Mouse (Mus musculus) forebrain, embryonic 13.5 days (tissue): ENCODE results near the gene Bpgm. TPM values are rescaled to one million over a fixed set of nuclear protein-coding genes. Genes with fewer than 3 reads are reported as not detected.

Experiments used
- ATAC-seq: fragments of 200-750 bp; cut with Nextera tagmentation; 2 replicates; pipeline ENCODE4 v1.8.0; 2017
- H3K27ac ChIP-seq: fragments of 300-500 bp; sonication (generic); 2 replicates; pipeline ENCODE4 v1.5.1; 2015; ENCODE audit warnings: inconsistent platforms, mild to moderate bottlenecking, moderate library complexity
- H3K27me3 ChIP-seq: fragments of 300-500 bp; sonication (generic); 2 replicates; pipeline ENCODE4 v1.6.1; 2015; ENCODE audit warnings: mild to moderate bottlenecking, inconsistent platforms
- H3K36me3 ChIP-seq: fragments of 300-500 bp; sonication (generic); 2 replicates; pipeline ENCODE4 v1.6.1; 2015; ENCODE audit warnings: mild to moderate bottlenecking, inconsistent platforms; ENCODE audit not compliant: poor library complexity, severe bottlenecking
- H3K4me1 ChIP-seq: fragments of 300-500 bp; sonication (generic); 2 replicates; pipeline ENCODE4 v1.6.1; 2015; ENCODE audit warnings: inconsistent platforms
- H3K4me2 ChIP-seq: fragments of 300-500 bp; sonication (generic); 2 replicates; pipeline ENCODE4 v1.6.1; 2015; ENCODE audit warnings: inconsistent platforms, mild to moderate bottlenecking, moderate library complexity
- H3K4me3 ChIP-seq: fragments of 300-500 bp; sonication (generic); 2 replicates; pipeline ENCODE4 v1.5.1; 2015; ENCODE audit warnings: mild to moderate bottlenecking, inconsistent platforms
- H3K9ac ChIP-seq: fragments of 300-500 bp; sonication (generic); 2 replicates; pipeline ENCODE4 v1.6.1; 2015; ENCODE audit warnings: mild to moderate bottlenecking, inconsistent platforms
- H3K9me3 ChIP-seq: fragments of 300-500 bp; sonication (generic); replicated peaks from 2 replicates; pipeline ENCODE4 v1.6.1; 2016; ENCODE audit warnings: inconsistent platforms
- WGBS: fragments of 180-500 bp; shearing (Covaris S2); methylation state at CpG from one replicate; pipeline ENCODE4 v1.1.7; 2015; 5-methylcytosine and 5-hydroxymethylcytosine counted together
- polyA plus RNA-seq: library from polyadenylated mRNA; unstranded; fragments of >200 nt; fragmentation: Nextera tagmentation; extraction: Ambion mirVana; gene quantifications from 2 replicates; pipeline ENCODE4 v1.2.1, GENCODE M21; 2015

Bpgm gene
- 57.8 and 72.7 TPM in 2 replicates for polyA plus RNA-seq

DNA sequence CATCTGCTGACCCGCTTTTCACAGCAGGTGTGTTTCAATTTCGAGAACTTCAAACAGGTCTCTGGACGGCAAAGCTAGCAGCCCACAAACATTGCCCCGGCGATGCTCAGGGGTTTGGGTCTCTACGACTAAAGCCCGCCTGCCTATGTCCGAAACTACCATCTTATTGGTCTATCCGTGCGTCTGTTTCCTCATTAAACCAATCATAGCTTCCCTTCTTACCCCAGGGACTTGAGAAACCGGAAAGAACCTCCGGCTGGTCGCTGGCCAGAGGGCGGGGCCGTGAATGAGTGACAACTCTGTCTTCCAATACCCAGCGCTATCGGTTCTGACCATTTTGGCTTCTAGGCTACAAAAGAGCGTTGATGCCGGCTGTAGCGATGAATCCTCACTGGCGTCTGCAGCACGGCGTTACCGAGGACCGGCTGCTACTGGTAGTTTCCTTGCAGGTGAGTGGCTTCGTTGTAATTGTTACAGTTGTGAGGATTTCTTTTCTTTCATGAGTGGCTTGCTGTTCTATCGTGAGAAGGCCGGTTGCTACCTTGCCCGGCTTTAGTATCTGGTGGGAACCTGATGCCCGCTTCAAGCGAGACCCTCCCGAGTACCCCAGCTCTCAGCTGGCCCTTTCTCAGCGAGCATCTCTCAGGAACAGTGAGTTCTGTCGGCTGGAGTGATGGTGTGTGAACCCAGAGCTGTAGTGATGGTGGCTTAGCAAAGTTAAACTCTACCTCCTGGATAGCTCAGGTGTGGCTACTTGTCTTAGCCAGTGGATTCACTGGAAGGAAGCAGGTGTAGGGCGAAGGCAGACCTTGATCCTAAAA, at the start of gene Bpgm:
Gene Bpgm, plus strand, starts transcription at position 234 of the 821 bp plus-strand sequence.
- peaks cover 50% of the 10 kb centered on the region for H3K4me1 ChIP-seq
- 2% methylated on average over 35 of the region's 35 CpGs for WGBS
- H3K27ac ChIP-seq, result peak within 1 kb of the TSS; percentile 62

DNA sequence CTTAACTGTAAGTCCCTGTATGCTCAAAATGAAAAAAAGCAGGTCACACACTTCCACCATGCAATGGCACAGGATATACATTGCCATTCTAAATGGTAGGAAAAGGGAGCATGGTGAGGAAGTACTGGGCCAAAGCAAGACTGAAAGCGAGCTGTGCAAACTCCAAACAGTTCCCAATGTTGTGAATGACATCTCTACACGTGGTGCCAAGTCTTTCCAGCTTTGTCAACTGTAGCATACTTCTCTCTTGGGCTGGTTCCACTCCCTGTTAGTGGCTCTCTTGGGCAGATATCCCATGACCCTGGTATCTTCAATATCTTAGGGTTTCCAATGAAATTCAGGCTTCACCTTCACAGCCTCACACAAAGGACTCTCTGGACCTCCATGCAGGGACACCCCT, 37.0 kb upstream of the Bpgm start:
- Histone ChIP-seq H3K9me3 (no peaks in the 10 kb centered on the region), H3K4me1 (no peaks in the 10 kb centered on the region), H3K27ac (no peak overlapping the region), H3K36me3 (no peaks in the 10 kb centered on the region), H3K27me3 (no peaks in the 10 kb centered on the region), H3K9ac (no peak overlapping the region), H3K4me2 (no peak overlapping the region), H3K4me3 (no peak overlapping the region)
- ATAC-seq, result no peak
- 69% methylated on average over 2 of the region's 2 CpGs for WGBS

More for the DNA sequence above, at the start of gene Bpgm:
- ATAC-seq, result peak; percentile 99
- Histone ChIP-seq H3K4me3 (peak within 1 kb of the TSS; percentile 61), H3K9ac (peak within 1 kb of the TSS; percentile 79), H3K36me3 (no peaks in the 10 kb centered on the region), H3K4me2 (peak within 1 kb of the TSS; percentile 74), H3K9me3 (no peaks in the 10 kb centered on the region), H3K27me3 (no peaks in the 10 kb centered on the region)

DNA sequence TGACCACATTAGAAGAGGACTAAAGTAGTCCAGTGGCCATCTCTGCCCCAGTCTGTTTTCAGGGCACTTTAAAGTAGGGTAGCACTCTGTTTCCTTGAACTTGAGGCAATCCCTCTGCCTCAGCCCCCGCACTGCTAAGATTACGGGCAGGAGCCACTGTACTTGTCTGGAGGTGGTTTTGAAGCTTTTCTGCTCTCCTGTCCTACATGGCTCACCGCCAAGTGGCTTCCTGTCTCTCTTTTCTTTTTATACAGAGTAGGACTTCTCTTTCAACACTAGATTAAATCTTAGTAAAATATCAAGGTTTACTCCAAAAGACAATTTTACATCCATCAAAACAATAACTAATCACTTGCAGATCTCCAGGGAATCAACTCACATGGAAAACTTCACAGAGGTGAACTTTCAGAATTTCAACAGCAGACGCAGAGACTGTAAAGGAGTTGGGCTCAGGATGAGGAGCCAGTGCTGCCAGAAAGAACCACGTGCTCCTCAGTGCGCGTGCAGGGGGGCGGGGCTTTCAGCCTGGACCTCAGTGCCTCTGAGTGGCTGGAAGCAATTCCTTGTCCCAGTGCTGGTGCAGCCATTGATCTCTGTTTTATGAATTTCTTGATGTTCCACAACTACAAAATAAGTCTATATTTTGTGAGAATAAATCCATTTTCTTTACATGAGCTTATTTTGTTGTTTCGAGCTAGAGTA, 34.3 kb upstream of the Bpgm start:
- H3K27me3 ChIP-seq, result no peaks in the 10 kb centered on the region
- no peak for ATAC-seq
- WGBS, result 69% methylated on average over 9 of the region's 9 CpGs

DNA sequence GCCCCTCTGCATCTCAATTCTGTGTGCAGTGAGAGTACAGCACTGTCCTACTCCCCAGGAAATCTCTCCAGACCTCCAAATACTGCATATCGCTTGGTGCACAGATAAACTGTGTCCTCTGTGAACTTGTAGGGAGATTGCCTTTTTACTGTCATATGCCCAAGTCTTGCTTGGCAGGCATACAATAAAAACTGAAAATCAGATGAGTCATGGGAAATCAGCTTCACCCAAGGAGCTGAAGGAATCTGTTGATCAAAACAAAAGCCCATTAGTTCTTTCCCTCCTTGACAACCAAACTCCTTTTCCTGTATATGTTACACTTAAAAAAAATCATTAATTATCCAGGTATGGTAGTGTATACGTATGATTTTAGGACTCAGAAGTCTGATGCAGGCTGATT, 32.2 kb upstream of the Bpgm start:
- Histone ChIP-seq H3K4me1 (no peaks in the 10 kb centered on the region), H3K4me3 (no peak overlapping the region), H3K27me3 (no peaks in the 10 kb centered on the region), H3K36me3 (no peaks in the 10 kb centered on the region), H3K27ac (no peak overlapping the region), H3K4me2 (no peak overlapping the region), H3K9ac (no peak overlapping the region), H3K9me3 (no peaks in the 10 kb centered on the region)
- ATAC-seq, result no peak
- 83% methylated on average over 2 of the region's 2 CpGs for WGBS

More for the DNA sequence above, 34.3 kb upstream of the Bpgm start:
- no peaks in the 10 kb centered on the region for H3K4me1 ChIP-seq
- H3K9ac ChIP-seq, result no peak overlapping the region
- no peaks in the 10 kb centered on the region for H3K9me3 ChIP-seq
- H3K27ac ChIP-seq, result no peak overlapping the region
- H3K4me3 ChIP-seq, result no peak overlapping the region
- H3K36me3 ChIP-seq, result no peaks in the 10 kb centered on the region
- no peak overlapping the region for H3K4me2 ChIP-seq

DNA sequence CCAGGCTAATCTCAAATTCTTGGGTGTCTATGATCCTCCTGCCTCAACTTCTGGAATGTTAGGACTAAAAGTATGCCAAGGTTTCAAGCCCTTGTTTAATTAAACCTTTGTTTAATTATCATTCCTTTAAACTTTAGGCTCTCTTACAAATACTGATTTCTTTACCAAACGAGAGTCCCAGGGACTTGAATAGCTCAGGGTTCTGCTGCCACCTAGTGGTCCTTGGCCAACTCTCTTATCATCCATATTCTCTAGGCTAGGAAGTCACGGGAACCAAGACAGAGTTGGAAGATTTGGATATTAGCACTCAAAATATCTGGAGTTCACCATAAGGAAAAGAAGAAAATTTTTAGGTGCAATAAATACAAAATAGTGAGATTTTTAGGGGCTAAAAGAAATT, 28.0 kb upstream of the Bpgm start:
- no peaks in the 10 kb centered on the region for H3K4me1 ChIP-seq
- WGBS, result 8% methylated on average over 2 of the region's 2 CpGs
- H3K27ac ChIP-seq, result no peak overlapping the region
- H3K4me2 ChIP-seq, result no peak overlapping the region
- no peaks in the 10 kb centered on the region for H3K27me3 ChIP-seq
- no peaks in the 10 kb centered on the region for H3K9me3 ChIP-seq
- H3K36me3 ChIP-seq, result no peaks in the 10 kb centered on the region
- ATAC-seq, result no peak
- H3K4me3 ChIP-seq, result no peak overlapping the region
- H3K9ac ChIP-seq, result no peak overlapping the region

DNA sequence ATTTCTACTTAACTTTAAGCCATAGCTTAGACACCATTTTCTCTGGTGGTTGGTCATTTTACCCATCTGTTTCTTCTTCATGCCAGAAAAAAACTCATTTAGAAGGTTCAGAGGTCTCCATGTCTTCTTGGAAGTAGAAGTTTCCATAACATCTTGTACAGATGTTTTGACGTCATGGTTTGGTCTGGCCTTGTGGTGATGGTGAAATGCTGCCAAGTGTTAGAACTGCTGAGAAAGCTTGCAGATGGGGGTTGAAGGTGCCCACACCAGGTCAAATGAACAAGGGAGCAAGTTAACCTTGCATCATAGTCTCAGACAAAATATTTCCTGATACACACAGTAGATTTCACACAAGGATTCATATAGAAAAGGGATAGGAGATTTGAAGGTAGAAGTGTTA, 27.3 kb upstream of the Bpgm start:
- Histone ChIP-seq H3K9me3 (no peaks in the 10 kb centered on the region), H3K4me2 (no peak overlapping the region), H3K4me3 (no peak overlapping the region), H3K27me3 (no peaks in the 10 kb centered on the region), H3K27ac (no peak overlapping the region), H3K4me1 (no peaks in the 10 kb centered on the region), H3K9ac (no peak overlapping the region), H3K36me3 (no peaks in the 10 kb centered on the region)
- no peak for ATAC-seq
- 80% methylated on average over 1 of the region's 1 CpGs for WGBS

DNA sequence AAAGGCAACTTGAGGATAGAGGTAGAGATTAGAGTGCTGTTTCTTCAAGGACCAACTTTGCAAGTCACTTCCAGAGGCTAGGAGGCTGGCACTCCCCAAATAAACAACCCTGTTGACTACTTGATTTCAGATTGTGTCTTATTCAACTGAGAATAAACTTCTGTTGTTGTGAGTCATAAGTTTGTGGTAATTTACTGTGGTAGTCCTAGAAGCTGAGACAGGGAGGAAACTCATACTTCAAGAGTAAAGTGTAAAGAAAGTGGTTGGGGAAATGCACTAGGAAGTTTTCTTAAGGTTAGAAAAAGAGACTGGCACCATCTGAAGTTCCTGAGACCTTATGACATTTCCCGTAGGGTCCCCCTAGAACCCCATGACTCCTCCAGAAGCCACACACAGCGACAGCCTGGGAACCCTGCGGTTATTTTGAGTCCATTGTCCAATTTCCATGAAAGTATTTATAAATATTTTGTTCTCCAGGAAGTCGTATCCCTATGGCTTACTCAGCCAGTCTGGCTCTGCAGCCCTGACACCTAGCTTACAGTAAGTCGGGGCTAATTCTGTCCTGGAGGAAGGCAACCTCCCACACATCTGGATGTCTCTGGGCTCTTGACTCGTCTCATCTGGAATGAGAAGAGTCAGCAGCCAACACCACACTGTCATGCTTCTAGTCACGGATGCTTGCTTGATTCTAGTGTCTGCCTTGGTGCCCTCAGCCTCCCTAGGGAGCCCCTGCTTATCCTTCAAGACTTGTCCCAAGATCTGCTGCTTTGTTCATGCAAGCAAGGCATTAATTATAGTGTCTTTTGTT, 22.8 kb upstream of the Bpgm start:
- Histone ChIP-seq H3K9ac (no peak overlapping the region), H3K4me3 (no peak overlapping the region), H3K36me3 (no peaks in the 10 kb centered on the region), H3K4me2 (no peak overlapping the region), H3K9me3 (no peaks in the 10 kb centered on the region), H3K27ac (no peak overlapping the region), H3K27me3 (no peaks in the 10 kb centered on the region), H3K4me1 (no peaks in the 10 kb centered on the region)
- WGBS, result 73% methylated on average over 7 of the region's 7 CpGs
- no peak for ATAC-seq

DNA sequence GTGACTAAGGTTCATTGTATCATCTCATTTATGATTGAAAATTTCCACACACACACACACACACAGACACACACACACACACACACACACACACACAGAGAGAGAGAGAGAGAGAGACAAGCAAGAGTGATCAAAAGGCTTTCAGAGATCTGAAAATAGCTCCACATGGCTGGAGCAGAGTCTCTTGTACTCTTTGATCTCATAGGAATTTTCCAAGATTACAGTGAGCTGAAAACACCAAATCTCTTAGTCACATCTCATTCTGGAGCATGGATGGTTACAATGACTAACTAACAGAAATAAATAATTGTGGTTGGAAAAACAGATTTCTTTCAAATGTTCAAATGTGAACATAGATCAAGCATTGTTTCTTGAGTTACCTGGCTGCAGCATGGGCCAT, 16.6 kb upstream of the Bpgm start:
- H3K4me3 ChIP-seq, result no peak overlapping the region
- ATAC-seq, result no peak
- no peak overlapping the region for H3K27ac ChIP-seq
- no peaks in the 10 kb centered on the region for H3K4me1 ChIP-seq
- H3K9me3 ChIP-seq, result no peaks in the 10 kb centered on the region
- H3K9ac ChIP-seq, result no peak overlapping the region
- H3K27me3 ChIP-seq, result no peaks in the 10 kb centered on the region
- H3K36me3 ChIP-seq, result no peaks in the 10 kb centered on the region
- H3K4me2 ChIP-seq, result no peak overlapping the region

DNA sequence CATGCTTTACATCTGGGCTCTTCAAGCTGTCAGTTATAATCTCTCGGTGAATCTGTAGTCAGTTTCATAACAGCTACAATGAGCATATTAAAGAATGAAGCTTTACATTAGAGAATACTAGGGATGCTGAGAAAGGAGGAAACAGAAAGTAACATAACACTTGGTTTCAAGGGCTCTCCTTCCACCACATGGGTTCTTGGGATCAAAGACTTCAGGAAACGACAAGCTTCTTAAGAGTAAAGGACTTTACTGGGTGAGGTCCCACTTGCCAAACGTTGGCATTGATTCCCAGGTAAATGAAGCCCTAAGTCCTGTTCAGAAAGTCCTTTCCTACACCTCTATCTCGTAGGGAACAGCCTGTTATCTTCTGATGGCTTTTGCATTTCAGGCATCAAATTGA, 15.4 kb upstream of the Bpgm start:
- H3K4me2 ChIP-seq, result no peak overlapping the region
- no peaks in the 10 kb centered on the region for H3K4me1 ChIP-seq
- no peak overlapping the region for H3K9ac ChIP-seq
- no peaks in the 10 kb centered on the region for H3K9me3 ChIP-seq
- H3K4me3 ChIP-seq, result no peak overlapping the region
- no peak overlapping the region for H3K27ac ChIP-seq
- no peaks in the 10 kb centered on the region for H3K27me3 ChIP-seq
- ATAC-seq, result no peak
- no peaks in the 10 kb centered on the region for H3K36me3 ChIP-seq
- 61% methylated on average over 4 of the region's 4 CpGs for WGBS

DNA sequence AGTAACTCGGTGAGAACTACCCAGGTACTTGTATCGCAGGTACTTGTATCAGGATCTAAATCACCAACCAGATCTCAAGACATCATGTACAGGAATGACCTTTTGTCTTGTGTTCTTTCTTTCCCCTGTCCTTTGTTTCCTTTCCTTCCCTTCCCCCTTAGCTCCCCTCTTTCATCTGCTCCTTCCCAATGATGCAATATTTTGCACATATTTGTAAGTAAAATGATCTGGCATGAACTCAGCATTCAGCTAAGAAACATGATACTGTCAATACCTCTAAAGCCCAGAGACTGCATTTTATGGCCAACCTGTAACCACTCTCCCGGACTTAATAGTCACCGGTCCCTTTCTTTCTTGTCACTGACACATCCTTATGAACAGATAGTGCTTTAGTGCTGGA, 12.4 kb upstream of the Bpgm start:
- no peak overlapping the region for H3K9ac ChIP-seq
- WGBS, result 95% methylated on average over 4 of the region's 4 CpGs
- ATAC-seq, result no peak

DNA sequence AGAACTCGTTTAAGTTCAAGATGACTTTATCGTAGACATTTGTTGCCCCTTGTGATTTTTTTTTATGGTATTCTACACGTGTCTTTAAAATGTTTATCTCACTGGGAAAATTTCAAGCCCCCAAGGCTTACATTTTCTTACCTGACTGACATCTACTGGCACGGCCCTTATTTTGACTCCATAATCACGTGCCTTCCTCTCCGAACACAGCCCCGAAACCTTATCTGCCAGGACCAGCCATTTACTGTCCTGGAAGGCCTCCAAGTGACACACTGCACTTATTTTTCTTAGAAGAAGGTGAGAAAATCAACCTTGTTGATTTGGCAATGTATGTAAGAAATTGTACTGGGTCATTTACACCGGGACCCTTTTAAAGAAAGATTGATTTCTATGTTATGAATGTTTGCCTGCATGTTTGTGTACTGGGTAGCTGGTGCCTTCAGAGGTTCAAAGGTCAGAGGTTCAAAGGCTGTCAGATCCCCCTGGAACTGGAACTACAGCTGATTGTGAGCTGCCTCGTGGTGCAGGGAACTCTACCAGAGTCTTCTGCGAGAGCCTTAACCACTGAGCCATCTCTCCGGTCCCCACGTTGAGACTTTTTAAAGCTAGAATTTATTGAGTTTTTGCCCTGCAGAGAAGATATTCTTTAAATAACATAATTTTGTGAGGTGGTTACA, 4.4 kb upstream of the Bpgm start:
- H3K9me3 ChIP-seq, result no peaks in the 10 kb centered on the region
- H3K27ac ChIP-seq, result no peak overlapping the region
- WGBS, result 88% methylated on average over 12 of the region's 12 CpGs

More for the DNA sequence above, 12.4 kb upstream of the Bpgm start:
- H3K27ac ChIP-seq, result no peak overlapping the region
- no peaks in the 10 kb centered on the region for H3K9me3 ChIP-seq
- no peaks in the 10 kb centered on the region for H3K36me3 ChIP-seq
- no peak overlapping the region for H3K4me2 ChIP-seq
- H3K4me1 ChIP-seq, result no peaks in the 10 kb centered on the region
- no peak overlapping the region for H3K4me3 ChIP-seq
- H3K27me3 ChIP-seq, result no peaks in the 10 kb centered on the region

More for the DNA sequence above, 4.4 kb upstream of the Bpgm start:
- Histone ChIP-seq H3K4me1 (peaks cover 6% of the 10 kb centered on the region), H3K27me3 (no peaks in the 10 kb centered on the region), H3K4me3 (no peak overlapping the region), H3K9ac (no peak overlapping the region), H3K36me3 (no peaks in the 10 kb centered on the region), H3K4me2 (no peak overlapping the region)
- no peak for ATAC-seq
